Mouse (Mus musculus) stomach, postnatal 0 days (tissue): ENCODE data around the gene Il27ra.

ENCODE experiments used
- CTCF ChIP-seq: IDR thresholded peaks from 2 replicates; pipeline ENCODE4 v1.5.1; 2016; ENCODE audit warnings: antibody characterized with exemption, low read depth, mild to moderate bottlenecking, moderate library complexity
- EP300 ChIP-seq: optimal IDR thresholded peaks from 2 replicates; pipeline ENCODE3; 2016; ENCODE audit warnings: antibody characterized with exemption

DNA sequence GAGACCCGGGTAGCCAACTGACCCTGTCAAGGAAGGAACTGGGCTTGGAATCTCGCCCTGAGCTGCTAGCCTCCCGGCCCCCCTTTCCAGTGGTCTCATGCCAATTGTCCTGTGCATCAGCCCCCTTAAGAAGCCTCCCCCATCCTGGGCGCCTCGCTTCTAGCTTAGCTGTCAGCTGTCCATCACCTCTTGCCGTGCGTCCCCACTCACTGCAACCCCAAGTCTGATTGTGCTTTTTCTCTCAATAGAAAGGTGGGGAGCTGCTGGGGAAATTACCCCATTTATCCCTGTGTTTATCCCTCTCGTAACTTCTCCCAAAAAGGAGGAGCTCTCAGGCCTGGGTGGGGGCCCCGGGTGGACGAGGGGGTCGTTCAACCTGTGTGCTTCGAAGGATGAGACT, 46.4 kb downstream of the Il27ra start:
- TF ChIP-seq CTCF = no peak
- TF ChIP-seq EP300 = no peak
